Mouse (Mus musculus): ENCODE results near the gene Nkx2-1. TPM values are rescaled to one million over a fixed set of nuclear protein-coding genes. Genes with fewer than 3 reads are reported as not detected.

Nkx2-1 gene
- not detected in 2 replicates for polyA plus RNA-seq (2012; ENCODE audit: low replicate concordance)

DNA sequence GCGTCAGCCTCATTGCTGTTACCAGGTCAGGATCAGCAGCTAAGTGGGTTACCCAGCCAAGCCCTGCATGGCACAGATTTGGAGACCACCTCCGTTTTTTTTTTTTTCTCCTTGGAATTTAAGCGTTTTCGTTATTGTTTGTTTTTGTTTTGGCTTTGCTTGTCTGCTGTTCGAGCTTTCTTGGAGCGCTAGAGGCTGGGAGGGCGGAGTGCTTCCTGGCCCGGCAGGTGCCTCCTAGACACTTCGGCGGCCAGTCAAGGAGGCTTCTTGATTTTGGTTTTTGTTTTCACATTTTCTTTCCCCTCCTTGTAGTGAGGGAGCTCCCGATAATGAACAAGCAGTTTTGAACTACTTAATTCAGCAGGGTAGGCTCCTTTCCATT, at the start of gene Nkx2-1:
Nkx2-1 (minus strand) TSS at position 25 of the 382 bp plus-strand sequence.

Other genes with a start within 250 kb of the Nkx2-1 start
- 0.64 and 18.9 TPM in 2 replicates for gene Mbip, start 191.0 kb downstream of the Nkx2-1 start, polyA plus RNA-seq (2012; ENCODE audit: low replicate concordance)
- gene Nkx2-9, start 76.4 kb upstream of the Nkx2-1 start, polyA plus RNA-seq (2012; ENCODE audit: low replicate concordance), result not detected in 2 replicates
- not detected in 2 replicates for gene Pax9, start 154.9 kb upstream of the Nkx2-1 start, polyA plus RNA-seq (2012; ENCODE audit: low replicate concordance)

Data from leukemia stem cell, adult 10-12 weeks (primary cell).